Mouse (Mus musculus) thymus, postnatal 14 days (tissue): ENCODE results near the gene Stam2.

Source experiments
- DNase-seq: peaks from one replicate; pipeline ENCODE4 v3.0.0; 2021

The Stam2 gene

GRCm38 (mm10) chr2:52647255-52647998, 94.7 kb downstream of the Stam2 start:
- DNase-seq: no peak

GRCm38 (mm10) chr2:52643657-52644056, 98.4 kb downstream of the Stam2 start:
- DNase-seq: no peak
